Mouse (Mus musculus) cortical plate, adult 2 months (tissue): ENCODE measurements around the gene Lbp.

ENCODE experiments used
- CTCF ChIP-seq: fragments of 200-500 bp; IDR thresholded peaks from 2 replicates; pipeline ENCODE4 v1.5.1; 2011; ENCODE audit warnings: mild to moderate bottlenecking, control low read depth, low read length; ENCODE audit not compliant: insufficient read depth; ENCODE audit errors: extremely low read depth
- POLR2A ChIP-seq: fragments of 200-500 bp; IDR thresholded peaks from 2 replicates; pipeline ENCODE4 v1.6.1; 2011; ENCODE audit warnings: mild to moderate bottlenecking, low read length, control low read depth; ENCODE audit not compliant: insufficient read depth; ENCODE audit errors: extremely low read depth

GRCm38 (mm10) chr2:158306696-158307049 lies 380 bp downstream of the Lbp start:
- TF ChIP-seq CTCF (no peak), POLR2A (no peak)
